Mouse (Mus musculus) midbrain, embryonic 16.5 days (tissue): Measurements from ENCODE around the gene Idh3a. TPM values are rescaled to one million over a fixed set of nuclear protein-coding genes. Genes with fewer than 3 reads are reported as not detected.

Experiments used
- ATAC-seq: fragments of 200-750 bp; cut with Nextera tagmentation; 2 replicates; pipeline ENCODE4 v1.8.0; 2017; ENCODE audit warnings: moderate TSS enrichment
- H3K27ac ChIP-seq: fragments of 300-500 bp; sonication (generic); 2 replicates; pipeline ENCODE4 v1.5.1; 2014; ENCODE audit warnings: mild to moderate bottlenecking, low read length, mixed read lengths
- H3K27me3 ChIP-seq: fragments of 300-500 bp; sonication (generic); 2 replicates; pipeline ENCODE4 v1.6.1; 2014; ENCODE audit warnings: low read depth, low read length, mixed read lengths; ENCODE audit not compliant: control insufficient read depth, insufficient read depth
- H3K36me3 ChIP-seq: fragments of 300-500 bp; sonication (generic); 2 replicates; pipeline ENCODE4 v1.6.1; 2014; ENCODE audit warnings: mild to moderate bottlenecking, low read length, moderate library complexity, mixed read lengths; ENCODE audit not compliant: control insufficient read depth, insufficient read depth
- H3K4me1 ChIP-seq: fragments of 300-500 bp; sonication (generic); 2 replicates; pipeline ENCODE4 v1.6.1; 2014; ENCODE audit warnings: mild to moderate bottlenecking, low read length, mixed read lengths; ENCODE audit not compliant: control insufficient read depth, insufficient read depth
- H3K4me2 ChIP-seq: fragments of 300-500 bp; sonication (generic); 2 replicates; pipeline ENCODE4 v1.6.1; 2014; ENCODE audit warnings: mild to moderate bottlenecking, low read length, mixed read lengths
- H3K4me3 ChIP-seq: fragments of 300-500 bp; sonication (generic); 2 replicates; pipeline ENCODE4 v1.5.1; 2014; ENCODE audit warnings: low read depth, mild to moderate bottlenecking, low read length, moderate library complexity, mixed read lengths
- H3K9ac ChIP-seq: fragments of 300-500 bp; sonication (generic); 2 replicates; pipeline ENCODE4 v1.6.1; 2014; ENCODE audit warnings: low read depth, low read length, mixed read lengths
- H3K9me3 ChIP-seq: fragments of 300-500 bp; sonication (generic); replicated peaks from 2 replicates; pipeline ENCODE4 v1.6.1; 2014; ENCODE audit warnings: mild to moderate bottlenecking, low read length, mixed read lengths; ENCODE audit not compliant: control insufficient read depth, poor library complexity, severe bottlenecking
- WGBS: fragments of 180-500 bp; shearing (Covaris S2); extraction: QIAGEN DNeasy Blood & Tissue Kit; methylation state at CpG from one replicate; pipeline ENCODE4 v1.1.7; 2014; 5-methylcytosine and 5-hydroxymethylcytosine counted together
- polyA plus RNA-seq: library from polyadenylated mRNA; unstranded; fragments of >200 nt; fragmentation: Nextera tagmentation; extraction: Ambion mirVana; gene quantifications from 2 replicates; pipeline ENCODE4 v1.2.1, GENCODE M21; 2015

Idh3a gene
- polyA plus RNA-seq, 1 experiment from 2014 or later: 165 TPM

DNA sequence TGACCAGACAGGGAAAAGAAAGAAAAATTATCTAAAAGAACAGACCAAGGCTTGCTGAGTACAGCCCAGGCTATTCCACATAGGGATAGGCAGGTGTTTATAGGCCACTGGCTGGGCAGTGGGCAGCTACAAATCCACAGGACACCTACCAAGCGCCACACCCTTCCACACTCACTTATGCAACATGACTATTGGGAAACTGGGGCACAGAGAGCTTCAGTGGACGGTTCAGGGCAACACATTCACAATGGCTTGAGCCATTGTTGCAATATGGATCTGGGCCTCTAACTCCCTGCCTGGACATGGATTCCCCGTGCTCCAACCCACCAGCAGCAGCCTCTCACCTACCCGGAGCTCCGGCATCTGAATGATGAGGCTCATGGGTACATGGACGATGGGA, 36.7 kb upstream of the Idh3a start:
- Histone ChIP-seq H3K27ac (no peak overlapping the region), H3K4me3 (no peak overlapping the region), H3K4me2 (no peak overlapping the region), H3K36me3 (peaks cover 9% of the 10 kb centered on the region; the same call in 1 of the 2 replicates), H3K27me3 (no peaks in the 10 kb centered on the region), H3K9ac (no peak overlapping the region), H3K9me3 (no peaks in the 10 kb centered on the region), H3K4me1 (no peaks in the 10 kb centered on the region)
- ATAC-seq: no peak
- 94% methylated on average over 6 of the region's 6 CpGs for WGBS

- no peak overlapping the region for H3K4me2 ChIP-seq
- H3K4me3 ChIP-seq: no peak overlapping the region
- ATAC-seq: no peak
- H3K9me3 ChIP-seq: no peaks in the 10 kb centered on the region
- H3K36me3 ChIP-seq: peaks cover 9% of the 10 kb centered on the region; the same call in 1 of the 2 replicates
- H3K27me3 ChIP-seq: no peaks in the 10 kb centered on the region
- no peaks in the 10 kb centered on the region for H3K4me1 ChIP-seq
- H3K27ac ChIP-seq: no peak overlapping the region
- 23% methylated on average over 5 of the region's 5 CpGs for WGBS
- H3K9ac ChIP-seq: no peak overlapping the region
Observed at GRCm38 (mm10) chr9:54552409-54552808, 33.7 kb upstream of the Idh3a start.

- Histone ChIP-seq H3K9ac (no peak overlapping the region), H3K4me3 (no peak overlapping the region), H3K4me1 (peaks cover under 1% of the 10 kb centered on the region; the same call in 1 of the 2 replicates), H3K27me3 (no peaks in the 10 kb centered on the region), H3K4me2 (no peak overlapping the region), H3K36me3 (no peaks in the 10 kb centered on the region), H3K27ac (no peak overlapping the region), H3K9me3 (no peaks in the 10 kb centered on the region)
- 79% methylated on average over 2 of the region's 2 CpGs for WGBS
- ATAC-seq: no peak
Observed at GRCm38 (mm10) chr9:54555044-54555443, 31.1 kb upstream of the Idh3a start.

- H3K9ac ChIP-seq: no peak overlapping the region
- ATAC-seq: no peak
- H3K9me3 ChIP-seq: no peaks in the 10 kb centered on the region
- H3K4me2 ChIP-seq: no peak overlapping the region; the same call in 1 of the 2 replicates
- no peak overlapping the region for H3K4me3 ChIP-seq
- H3K27me3 ChIP-seq: no peaks in the 10 kb centered on the region
- WGBS: 91% methylated on average over 8 of the region's 8 CpGs
- no peaks in the 10 kb centered on the region for H3K36me3 ChIP-seq
- no peak overlapping the region for H3K27ac ChIP-seq
- H3K4me1 ChIP-seq: peaks cover 6% of the 10 kb centered on the region; the same call in 1 of the 2 replicates
Observed at GRCm38 (mm10) chr9:54558731-54559130, 27.4 kb upstream of the Idh3a start.

DNA sequence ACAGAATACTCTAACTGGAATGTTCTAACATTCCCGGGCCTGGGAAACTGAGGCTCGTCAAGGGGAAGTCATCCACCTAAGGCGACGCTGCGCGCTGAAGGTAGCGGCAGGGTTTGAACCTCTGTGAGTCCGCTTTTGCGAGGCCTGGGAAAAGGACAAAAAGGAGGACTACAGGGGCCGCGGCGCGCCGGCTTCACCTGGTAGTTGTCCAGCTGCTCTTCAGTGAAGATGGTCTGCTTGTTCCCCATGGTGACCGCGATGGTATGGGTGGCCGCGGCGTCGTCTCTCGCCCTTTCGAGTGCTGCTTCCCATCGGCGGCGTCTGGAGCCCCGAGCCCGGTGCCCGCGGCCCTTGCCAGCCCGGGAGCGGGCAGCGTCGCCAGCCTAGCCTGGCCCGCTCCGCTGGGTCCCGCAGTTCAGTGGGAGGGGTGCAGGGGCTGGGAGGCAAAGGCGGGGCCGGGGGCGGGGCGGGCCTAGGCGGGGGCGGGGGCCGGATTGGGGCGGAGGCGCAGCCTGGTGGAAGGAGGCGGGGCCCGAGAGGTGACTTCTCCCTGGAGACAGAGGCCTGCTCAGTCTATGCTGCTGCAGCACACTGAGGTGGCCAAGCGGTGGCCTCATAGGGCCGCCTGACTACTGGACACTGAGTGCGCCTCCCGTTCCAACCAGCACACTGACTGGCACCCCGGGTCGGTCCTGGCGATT, 26.2 kb upstream of the Idh3a start, which contains the start of gene Cib2:
Gene Cib2 (minus strand): TSS at position 448 of the 701 bp plus-strand sequence.
- H3K4me3 ChIP-seq: peak within 1 kb of the TSS; percentile 64
- peak within 1 kb of the TSS; percentile 81 for H3K9ac ChIP-seq
- H3K27ac ChIP-seq: no peak within 1 kb of the TSS
- peak; percentile 96 for ATAC-seq
- H3K27me3 ChIP-seq: no peaks in the 10 kb centered on the region
- H3K9me3 ChIP-seq: no peaks in the 10 kb centered on the region
- H3K4me2 ChIP-seq: peak within 1 kb of the TSS; percentile 80
- peaks cover 6% of the 10 kb centered on the region; the same call in 1 of the 2 replicates for H3K4me1 ChIP-seq
- no peaks in the 10 kb centered on the region for H3K36me3 ChIP-seq
- under 1% methylated on average over 40 of the region's 54 CpGs for WGBS

GRCm38 (mm10) chr9:54560831-54561601, 25.1 kb upstream of the Idh3a start:
- no peaks in the 10 kb centered on the region for H3K9me3 ChIP-seq
- no peaks in the 10 kb centered on the region for H3K36me3 ChIP-seq
- no peaks in the 10 kb centered on the region for H3K27me3 ChIP-seq
- no peak for ATAC-seq
- H3K27ac ChIP-seq: no peak overlapping the region
- 91% methylated on average over 8 of the region's 8 CpGs for WGBS
- H3K4me3 ChIP-seq: no peak overlapping the region
- no peak overlapping the region; the same call in 1 of the 2 replicates for H3K4me2 ChIP-seq
- H3K9ac ChIP-seq: no peak overlapping the region
- H3K4me1 ChIP-seq: peaks cover 6% of the 10 kb centered on the region; the same call in 1 of the 2 replicates

DNA sequence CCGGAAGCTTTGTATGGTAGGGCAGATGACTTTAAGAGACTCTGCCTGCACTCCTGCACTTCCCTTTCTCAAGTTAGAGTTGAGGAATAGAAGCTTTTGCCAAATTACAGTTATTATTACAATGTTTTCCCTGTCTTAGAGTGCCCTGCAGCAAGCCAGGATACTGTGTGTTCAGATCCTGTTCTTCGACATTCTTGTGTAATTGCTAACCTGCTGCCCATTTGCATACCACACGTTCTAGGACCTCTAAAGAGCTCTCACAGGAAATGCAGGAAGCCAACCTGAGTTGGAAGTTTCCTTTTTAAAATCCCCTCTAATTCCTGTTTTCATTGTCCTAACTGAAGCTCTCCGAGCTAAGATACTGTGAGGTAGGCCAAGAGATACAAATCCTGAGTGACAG, 19.2 kb upstream of the Idh3a start:
- H3K36me3 ChIP-seq: no peaks in the 10 kb centered on the region
- no peak overlapping the region for H3K4me2 ChIP-seq
- no peak overlapping the region for H3K4me3 ChIP-seq
- WGBS: 60% methylated on average over 4 of the region's 4 CpGs
- no peaks in the 10 kb centered on the region for H3K4me1 ChIP-seq
- no peaks in the 10 kb centered on the region for H3K9me3 ChIP-seq
- no peak overlapping the region for H3K9ac ChIP-seq
- H3K27ac ChIP-seq: no peak overlapping the region
- ATAC-seq: no peak
- no peaks in the 10 kb centered on the region for H3K27me3 ChIP-seq

DNA sequence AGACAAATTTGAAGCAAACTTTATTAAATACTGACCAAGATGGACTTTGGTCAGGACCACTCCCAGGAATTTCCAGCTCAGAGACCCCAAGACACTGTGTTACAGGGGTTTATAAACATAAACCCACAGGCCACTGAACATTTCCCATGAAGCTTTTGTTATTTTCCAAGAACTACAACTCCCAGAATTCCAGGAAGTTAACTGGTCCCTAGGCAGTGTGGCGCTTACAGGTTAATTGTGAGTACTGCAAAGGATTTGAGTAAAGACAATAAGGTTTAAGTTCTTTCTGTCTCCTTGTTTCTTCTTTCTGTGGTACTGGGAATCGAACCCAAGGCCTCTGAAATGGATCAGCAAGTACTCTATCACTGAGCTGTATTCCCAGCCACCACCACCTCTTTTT, 17.4 kb upstream of the Idh3a start:
- 36% methylated on average over 2 of the region's 2 CpGs for WGBS
- H3K4me3 ChIP-seq: no peak overlapping the region
- H3K27me3 ChIP-seq: no peaks in the 10 kb centered on the region
- no peak overlapping the region for H3K4me2 ChIP-seq
- ATAC-seq: no peak
- no peak overlapping the region for H3K9ac ChIP-seq
- no peak overlapping the region for H3K27ac ChIP-seq
- no peaks in the 10 kb centered on the region for H3K4me1 ChIP-seq
- H3K36me3 ChIP-seq: no peaks in the 10 kb centered on the region
- no peaks in the 10 kb centered on the region for H3K9me3 ChIP-seq
